Mouse (Mus musculus) skeletal muscle tissue, adult 2 months (tissue): ENCODE measurements around the gene Mospd3.
"Not testable (repeated sequence)": the region's sequence is repeated elsewhere in the genome, so short reads cannot be mapped to it uniquely, and the experiment has no call there.

ENCODE experiments used
- DNase-seq: peaks from one replicate; pipeline ENCODE4 v3.0.0-alpha.2; 2012; ENCODE audit warnings: low read depth, low spot score

Mospd3 gene

DNA sequence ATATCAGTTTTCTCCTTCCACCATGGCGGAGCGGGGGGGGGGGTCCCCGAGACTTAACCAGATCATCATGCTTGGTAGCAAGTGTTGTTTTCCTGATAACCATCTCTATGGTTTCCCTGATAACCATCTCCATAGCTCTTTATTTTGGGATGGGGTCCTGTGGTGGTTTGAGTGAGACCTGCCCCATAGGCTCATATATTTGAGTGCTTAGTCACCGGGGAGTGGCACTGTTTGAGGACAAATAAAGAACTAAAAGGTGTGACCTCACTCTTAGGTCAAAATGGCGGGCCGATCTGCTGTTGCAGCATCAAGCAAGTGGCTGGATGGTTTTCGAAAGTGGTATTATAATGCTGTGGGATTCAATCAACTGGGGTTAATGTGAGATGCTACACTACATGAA is 14.5 kb upstream of the Mospd3 start:
- DNase-seq, result no peak

- not testable (repeated sequence) for DNase-seq
Observed at GRCm38 (mm10) chr5:137614921-137615320, 14.1 kb upstream of the Mospd3 start.

DNA sequence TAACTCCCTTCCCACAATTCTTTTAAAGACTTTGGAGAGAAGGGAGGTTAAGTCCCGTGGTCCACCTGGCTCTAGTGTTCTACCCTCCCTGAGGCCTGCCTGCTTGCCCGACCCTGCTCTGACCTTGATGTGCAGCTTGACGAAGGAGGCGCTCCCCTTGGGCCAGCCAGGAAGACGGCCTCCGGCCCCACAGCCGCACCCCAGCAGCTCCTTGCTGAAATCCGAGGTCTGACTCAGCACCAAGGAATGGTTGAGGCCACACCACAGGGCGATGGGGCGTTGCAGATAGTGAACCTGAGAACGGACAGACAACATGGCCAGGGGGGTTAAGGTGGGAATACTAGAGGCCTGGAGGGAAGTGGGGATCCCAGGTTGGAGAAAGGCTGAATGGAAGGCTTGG is 12.7 kb upstream of the Mospd3 start, which contains the start of gene Pcolce:
Gene Pcolce (minus strand): TSS at position 235 of the 400 bp plus-strand sequence.
- no peak for DNase-seq

DNA sequence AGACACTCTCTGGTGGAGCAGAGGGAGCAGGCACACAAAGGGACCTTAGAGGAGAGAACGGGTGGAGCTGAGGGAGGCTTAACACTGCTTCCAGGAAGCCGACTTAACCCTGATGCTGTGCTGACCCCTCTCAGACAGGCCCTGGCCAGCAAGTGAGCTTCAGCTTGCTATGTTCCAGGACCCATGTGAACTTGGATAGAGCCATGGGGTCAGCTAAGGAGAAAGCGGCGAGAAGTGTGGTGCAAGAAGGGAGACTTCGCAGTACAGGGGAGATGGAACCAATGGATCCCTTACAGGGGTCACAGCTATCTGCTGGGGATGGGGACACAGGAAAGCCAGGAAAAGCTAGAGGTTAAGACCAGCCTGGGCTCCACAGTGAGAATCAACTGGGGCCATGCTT is 12.2 kb upstream of the Mospd3 start:
- no peak for DNase-seq

DNA sequence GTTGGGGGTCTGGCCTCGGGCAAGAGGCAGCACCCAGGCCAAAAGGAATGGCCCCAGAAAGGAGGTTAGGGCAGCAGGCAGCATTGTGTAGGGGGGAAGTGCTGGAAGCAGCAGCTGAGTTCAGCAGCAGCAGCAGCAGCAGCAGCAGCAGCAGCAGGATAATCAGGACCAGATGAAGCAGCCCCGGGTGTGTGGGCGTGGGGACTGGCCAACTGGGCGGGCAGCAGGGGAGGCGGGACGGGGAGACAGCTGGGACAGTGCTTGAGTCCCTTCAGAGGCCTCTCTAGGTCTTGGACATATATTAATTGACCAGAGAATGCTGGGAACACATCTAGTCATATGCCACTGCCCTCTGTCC is 10.4 kb upstream of the Mospd3 start:
- DNase-seq, result peak; percentile 71

GRCm38 (mm10) chr5:137610548-137611244 is 9.8 kb upstream of the Mospd3 start:
- DNase-seq, result peak; percentile 86

GRCm38 (mm10) chr5:137610056-137610455 is 9.2 kb upstream of the Mospd3 start:
- DNase-seq, result no peak

- DNase-seq, result no peak
Observed at GRCm38 (mm10) chr5:137609292-137609691, 8.4 kb upstream of the Mospd3 start.

GRCm38 (mm10) chr5:137608654-137609190 is 7.9 kb upstream of the Mospd3 start:
- DNase-seq, result no peak

GRCm38 (mm10) chr5:137607860-137608653 is 7.2 kb upstream of the Mospd3 start:
- no peak for DNase-seq

- DNase-seq, result peak; percentile 27
Observed at GRCm38 (mm10) chr5:137601365-137601729, 489 bp upstream of the Mospd3 start.

DNA sequence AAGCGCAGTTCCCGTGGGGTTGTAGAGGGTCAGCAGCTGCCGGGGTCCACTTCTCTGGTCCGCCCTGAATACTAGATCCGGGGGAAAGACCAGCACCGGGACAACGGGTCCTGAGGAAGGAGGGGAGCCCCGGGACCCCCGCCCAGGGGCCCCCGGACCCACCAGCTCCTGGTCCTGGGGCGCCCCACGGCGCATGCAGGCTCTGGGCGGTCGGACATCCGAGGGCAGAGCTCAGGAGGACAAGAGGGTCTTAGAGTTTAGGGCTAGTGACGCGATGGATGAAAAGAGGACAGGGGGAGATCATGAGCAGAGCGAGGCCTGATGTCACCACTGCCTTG is 608 bp downstream of the Mospd3 start:
- no peak for DNase-seq

GRCm38 (mm10) chr5:137599600-137599999 is 1.3 kb downstream of the Mospd3 start:
- DNase-seq, result no peak

- no peak for DNase-seq
Observed at GRCm38 (mm10) chr5:137598100-137598826, 2.6 kb downstream of the Mospd3 start.

- no peak for DNase-seq
Observed at GRCm38 (mm10) chr5:137597625-137598024, 3.2 kb downstream of the Mospd3 start.

GRCm38 (mm10) chr5:137596601-137597261 is 4.1 kb downstream of the Mospd3 start:
- DNase-seq, result peak; percentile 39

DNA sequence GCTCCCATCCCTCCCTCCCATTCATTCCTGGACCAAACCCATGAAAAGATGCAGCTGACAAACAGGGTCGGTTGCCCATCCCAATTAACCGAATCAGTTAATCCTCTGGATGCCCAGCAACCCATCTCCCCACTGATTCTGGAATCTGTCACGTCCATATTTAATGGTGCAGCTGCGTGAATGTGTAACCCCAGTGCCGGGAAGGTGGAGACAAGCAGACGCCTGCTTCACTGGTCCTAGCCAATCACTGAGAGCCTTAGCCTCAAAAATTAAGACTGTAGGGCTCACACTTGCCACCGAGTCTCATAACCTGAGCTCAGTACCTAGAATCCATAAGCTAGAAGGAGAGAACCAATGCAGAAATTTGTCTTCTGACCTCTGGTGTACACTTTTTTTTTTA is 4.9 kb downstream of the Mospd3 start:
- DNase-seq, result no peak

DNA sequence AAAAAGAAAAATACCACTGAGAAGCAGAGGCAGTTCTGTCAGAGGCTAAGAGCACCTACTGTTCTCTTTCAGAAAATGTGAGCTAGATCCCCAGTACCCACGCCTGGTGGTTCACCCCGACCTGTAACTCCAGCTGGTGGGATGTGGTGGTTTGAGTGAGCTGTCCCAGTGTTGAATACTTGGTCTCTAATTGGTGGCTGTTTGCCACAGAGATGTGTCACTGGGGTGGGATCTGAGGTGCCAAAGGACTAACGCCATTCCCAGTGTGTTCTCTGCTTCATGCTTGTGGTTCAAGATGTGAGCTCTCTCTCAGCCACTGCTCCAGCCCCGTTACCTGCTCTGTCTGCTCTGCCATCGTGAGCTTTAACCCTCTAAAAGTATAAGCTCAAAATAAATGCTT is 10.4 kb downstream of the Mospd3 start:
- DNase-seq, result no peak

- DNase-seq, result no peak
Observed at GRCm38 (mm10) chr5:137584976-137585375, 15.9 kb downstream of the Mospd3 start.

DNA sequence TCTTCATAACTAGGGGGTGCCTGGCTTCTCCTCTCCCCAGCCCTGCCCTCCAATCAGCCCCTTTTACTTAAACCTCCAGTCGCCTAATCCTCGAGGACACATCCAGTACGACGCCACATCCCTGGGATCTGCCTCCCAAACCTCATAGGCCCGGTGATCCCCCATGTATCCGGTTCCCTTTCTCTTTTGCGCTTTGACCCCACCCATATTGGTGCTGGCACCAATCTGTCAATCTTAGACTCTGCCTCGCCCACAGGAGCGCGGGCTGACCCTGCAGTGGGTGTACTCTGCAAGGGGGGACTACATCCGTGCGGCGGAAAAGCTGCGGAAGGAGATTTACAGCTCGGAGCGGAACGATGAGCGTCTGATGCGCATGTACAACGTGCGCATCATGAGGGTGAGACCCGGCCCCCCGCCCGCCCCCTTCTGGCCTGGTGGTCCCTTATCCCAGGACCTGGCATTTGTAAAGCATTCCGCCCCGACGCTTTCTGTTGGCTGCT is 17.1 kb downstream of the Mospd3 start:
- no peak for DNase-seq

GRCm38 (mm10) chr5:137582702-137583101 is 18.2 kb downstream of the Mospd3 start:
- no peak for DNase-seq

DNA sequence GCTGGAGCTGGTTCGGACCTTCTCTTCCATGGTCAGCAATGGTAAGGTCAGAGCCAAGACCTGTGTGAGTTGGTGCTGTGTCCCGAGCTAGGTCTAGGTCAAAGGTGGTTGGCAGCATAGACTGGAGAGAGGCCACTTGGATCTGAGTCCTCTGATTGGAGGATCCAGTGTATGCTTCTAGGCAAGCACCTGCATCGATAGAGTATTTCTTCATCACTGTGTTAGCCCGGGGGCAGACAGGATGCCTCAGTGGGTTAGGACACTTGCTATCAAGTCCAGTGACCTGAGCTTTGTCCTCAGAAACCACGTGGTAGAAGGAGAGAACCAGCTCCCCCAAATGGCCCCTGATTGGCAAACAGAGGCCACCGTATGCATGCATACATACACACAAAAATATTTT is 20.6 kb downstream of the Mospd3 start:
- DNase-seq, result no peak
